Mouse (Mus musculus): ENCODE data around the gene Cfap73.

The Cfap73 gene

DNA sequence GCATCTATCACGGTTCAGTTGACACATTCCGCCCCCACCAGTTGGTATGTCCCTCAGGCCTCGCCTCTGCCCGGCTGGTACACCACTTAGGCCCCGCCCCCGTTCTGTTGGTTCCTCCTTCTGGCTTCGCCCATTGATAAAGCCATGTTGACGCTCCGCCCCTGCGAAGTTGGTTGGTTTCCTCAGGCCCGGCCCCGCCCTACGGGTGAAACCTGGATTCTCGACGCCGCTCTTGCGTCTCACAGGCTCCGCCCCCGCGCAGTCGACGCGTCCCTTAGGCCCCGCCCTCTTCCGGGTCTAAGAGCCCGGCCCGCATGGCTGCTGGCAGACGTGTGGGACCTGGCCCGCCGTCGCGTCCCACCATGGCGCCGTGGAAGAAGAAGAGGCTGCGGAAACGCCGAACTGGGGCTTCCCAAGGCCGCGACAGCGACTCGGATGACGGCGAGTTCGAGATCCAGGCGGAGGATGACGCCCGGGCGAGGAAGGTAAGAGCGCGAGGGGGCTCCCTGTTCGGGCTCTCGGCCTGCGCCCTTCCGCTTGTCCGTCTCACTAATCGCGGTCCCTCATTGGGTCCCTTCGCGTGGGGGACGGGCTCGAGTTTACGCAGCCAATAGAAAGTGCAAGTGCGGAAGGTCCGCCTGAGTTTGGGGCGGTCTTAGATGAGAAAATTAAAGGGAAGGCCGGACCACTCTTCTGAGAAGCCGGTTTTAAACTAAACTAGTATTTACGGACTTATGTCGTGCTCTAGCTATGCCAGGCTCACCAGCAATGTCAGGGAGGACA lies 21.0 kb downstream of the Cfap73 start:
- peak; percentile 100 for DNase-seq (ENCODE audit: low spot score)

DNA sequence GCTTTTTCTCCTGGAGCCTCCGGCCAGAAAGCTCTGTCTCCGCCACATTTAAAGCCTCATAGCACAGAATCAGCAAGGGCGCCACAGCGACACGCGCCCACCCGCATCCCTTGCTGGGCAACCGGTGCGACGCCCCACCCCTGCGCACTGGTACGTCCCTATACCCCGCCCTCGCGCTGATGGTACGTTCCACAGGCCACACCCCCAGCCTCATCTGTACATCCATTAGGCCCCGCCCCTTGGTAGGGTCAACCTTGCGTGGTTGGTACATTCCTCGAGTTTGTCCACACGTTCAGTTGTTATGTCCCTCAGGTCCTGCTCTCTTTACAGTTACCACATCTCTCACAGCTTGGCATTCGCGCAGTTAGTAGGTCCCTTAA lies 21.6 kb downstream of the Cfap73 start, which contains the start of the genes Rita1 and Ddx54:
Gene Rita1 (minus strand): TSS at position 148 of the 380 bp plus-strand sequence.
Gene Ddx54 (plus strand): TSS at position 298 of the 380 bp plus-strand sequence.
- peak; percentile 97 for DNase-seq (ENCODE audit: low spot score)

DNA sequence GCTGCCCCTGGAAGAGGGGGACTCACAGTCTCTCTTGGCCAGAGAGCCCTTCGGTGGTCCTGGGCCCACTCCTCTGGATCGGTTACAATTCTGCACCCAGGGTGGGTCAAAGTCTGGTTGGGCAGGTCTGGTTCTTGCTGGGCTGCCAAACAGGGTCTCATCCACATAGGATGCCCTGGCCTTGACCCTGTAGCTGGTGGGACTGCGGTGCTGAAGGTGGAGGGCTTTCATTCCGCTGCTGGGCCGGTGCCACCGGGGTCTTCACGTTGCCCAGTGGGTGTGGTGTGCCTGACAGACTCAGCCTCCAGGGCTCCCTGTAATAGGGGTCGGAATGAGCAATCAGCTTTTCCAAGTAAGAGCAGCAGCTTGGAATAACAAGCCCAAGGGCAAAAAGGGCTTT lies 22.6 kb downstream of the Cfap73 start:
- no peak for DNase-seq (ENCODE audit: low spot score)

DNA sequence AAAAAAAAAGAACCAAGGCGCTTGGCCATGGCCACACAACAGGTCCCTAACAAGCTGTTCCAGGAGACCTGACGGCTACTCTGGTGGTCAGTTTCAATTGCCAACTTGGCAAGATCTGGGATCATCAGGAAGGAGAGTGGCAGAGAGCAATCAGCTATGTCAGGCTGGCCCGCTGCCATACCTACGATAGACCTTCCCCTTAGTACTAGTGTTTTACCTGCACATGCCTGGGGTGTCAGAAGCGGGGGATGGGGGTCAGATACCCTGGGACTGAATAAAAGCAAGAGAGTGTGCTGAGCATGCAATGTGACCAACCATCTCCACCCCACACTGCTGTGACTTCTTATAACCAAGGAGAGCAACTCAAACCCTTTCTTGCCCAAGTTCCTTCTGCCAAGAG lies 23.1 kb downstream of the Cfap73 start:
- DNase-seq (ENCODE audit: low spot score), result no peak

DNA sequence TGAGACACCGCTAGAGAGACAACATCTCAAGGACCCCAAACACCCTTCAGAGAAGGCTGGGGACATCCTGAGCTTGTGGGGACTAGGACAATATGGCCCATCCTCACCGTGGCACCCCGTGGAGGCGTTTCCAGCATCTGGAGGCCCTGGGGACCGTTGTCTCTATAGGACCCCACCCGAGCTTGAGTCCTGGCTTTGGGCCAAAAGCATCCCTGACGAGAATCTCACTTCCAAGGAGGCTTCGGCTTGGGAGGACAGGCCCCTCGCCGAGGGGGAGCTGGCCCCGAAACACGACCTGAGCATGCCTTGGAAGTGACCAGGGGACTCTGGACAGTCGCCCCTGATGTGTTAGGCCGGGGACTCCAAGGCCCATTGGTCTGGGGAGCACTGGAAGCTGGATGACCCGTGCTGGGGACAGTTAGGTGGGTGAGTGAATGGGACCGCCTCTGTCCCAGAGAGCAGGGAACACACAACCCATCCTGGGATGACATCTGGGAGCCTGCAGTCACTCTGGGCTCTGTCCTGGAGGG lies 24.7 kb downstream of the Cfap73 start:
- no peak for DNase-seq (ENCODE audit: low spot score)

DNA sequence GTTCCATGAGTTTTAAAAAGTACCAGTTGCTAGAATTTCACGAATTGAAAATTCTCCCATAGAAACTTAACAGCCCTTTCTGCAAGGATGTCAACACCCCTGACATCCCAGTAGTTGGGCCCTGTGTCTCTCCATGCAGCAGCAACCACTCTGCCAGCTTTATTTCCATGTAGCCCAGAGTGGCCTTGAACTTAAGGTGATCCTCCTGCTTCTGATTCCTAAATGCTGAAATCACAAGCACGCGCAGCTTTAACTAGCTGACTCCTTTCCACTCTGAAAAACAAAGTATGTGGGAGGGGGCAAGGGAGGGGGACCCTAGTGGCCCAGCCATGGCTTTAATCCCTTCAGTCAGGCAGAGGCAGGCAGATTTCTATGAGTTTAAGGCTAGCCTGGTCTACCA lies 26.7 kb downstream of the Cfap73 start:
- DNase-seq (ENCODE audit: low spot score), result no peak

DNA sequence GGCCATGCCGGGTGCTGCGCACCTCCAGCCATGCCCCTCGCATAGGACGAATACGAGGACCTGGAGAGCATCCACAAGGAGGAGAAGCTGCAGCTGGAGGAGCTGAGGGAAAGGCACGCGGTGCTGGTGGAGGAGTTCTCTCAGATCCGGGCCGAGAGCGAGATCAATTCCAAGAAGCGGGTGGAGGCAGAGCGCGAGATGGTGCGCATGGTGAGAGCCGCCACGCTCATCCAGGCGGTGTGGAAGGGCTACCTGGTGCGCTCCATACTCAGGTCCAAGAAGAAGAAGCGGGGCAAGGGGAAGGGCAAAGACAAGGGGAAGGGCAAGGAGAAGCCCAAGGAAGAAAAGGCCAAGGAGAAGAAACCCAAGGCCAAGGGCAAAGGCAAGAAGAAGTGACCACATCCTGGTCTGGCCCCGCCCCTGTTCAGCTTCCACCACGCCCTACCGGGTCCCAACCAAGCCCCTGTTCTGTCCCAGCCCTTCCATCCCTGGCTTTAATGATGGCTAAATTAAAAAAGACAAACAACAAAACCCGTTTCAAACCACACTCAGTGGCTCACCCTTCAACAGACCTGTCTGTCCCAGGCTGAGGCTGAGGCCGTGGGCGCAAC lies 27.3 kb downstream of the Cfap73 start:
- DNase-seq (ENCODE audit: low spot score), result no peak

DNA sequence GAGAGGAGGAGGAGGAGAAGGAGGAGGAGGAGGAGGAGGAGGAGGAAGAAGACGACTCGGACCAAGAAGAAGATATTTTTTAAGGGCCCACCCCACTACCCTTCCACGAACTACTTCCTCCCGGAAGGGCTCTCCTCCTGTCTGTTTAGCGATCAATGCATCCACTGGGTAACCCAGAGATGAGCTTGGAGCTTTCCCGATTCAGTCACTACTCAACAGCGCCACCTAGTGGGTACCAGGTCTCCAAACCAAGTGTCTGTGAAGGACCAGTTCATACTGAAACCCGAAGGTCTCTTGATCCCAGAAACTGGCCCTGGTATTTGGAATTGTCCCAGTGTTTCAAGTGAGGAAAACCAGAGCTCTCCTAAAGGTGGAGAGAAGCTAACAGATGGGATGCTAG lies 28.3 kb downstream of the Cfap73 start:
- peak; percentile 89 for DNase-seq (ENCODE audit: low spot score)

DNA sequence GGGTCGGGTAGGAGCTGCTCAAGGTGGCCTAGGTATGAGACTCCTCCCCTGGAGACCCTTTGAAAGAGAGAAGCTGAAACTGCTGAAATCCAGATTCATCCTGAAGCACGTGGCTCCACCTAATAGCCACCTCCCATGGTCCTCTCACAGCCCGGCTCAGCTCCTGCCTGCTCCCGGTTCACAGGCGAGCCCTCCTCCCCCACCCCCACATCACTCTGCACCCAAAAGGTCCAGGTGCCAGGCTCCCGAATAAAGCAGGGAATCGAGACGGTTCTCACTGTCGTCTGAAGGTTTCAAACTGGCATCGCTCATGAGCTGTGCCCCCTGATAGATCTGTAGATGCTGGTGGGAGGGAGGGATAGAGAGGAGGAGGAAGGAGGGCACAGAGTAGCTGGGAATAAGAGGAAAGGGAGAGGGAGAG lies 28.8 kb downstream of the Cfap73 start:
- DNase-seq (ENCODE audit: low spot score), result no peak

DNA sequence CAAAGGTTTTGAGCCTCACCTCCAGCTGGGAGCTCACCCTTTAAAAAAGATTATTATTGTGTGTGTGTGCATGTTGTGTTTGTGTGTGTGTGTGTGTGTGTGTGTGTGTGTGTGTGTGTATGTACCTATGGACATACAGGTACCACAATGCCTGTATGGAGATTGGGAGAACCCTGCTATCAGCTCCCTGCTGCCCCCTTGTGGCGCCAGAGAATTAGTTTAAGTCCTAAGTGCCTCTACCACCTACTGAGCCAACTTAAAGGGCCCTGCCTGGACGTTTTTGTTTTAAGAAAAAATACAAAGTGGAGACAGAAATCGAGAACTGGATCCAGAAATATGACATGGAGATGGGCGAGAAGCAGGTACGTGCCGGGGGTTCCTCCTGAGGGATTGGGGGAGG lies 29.2 kb downstream of the Cfap73 start:
- DNase-seq (ENCODE audit: low spot score), result peak; percentile 81

DNA sequence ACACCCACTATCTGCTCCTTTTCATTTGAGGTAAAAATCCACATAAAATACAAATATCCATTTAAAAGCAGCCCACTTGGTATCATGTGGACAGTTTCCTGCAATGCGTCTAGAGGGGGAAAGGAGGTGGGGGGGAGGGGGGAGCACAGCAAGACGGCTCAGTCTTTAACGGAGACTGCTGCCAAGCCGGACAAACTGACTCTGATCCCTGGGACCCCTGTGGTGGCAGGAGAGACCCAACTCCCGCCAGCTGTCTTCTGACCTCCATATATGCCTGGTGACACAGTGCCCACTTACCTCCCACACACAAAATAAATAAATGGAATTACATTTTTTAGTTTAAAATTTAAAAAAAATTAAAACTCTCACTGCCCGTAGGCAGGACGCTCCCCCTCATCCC lies 30.5 kb downstream of the Cfap73 start:
- DNase-seq (ENCODE audit: low spot score), result no peak

DNA sequence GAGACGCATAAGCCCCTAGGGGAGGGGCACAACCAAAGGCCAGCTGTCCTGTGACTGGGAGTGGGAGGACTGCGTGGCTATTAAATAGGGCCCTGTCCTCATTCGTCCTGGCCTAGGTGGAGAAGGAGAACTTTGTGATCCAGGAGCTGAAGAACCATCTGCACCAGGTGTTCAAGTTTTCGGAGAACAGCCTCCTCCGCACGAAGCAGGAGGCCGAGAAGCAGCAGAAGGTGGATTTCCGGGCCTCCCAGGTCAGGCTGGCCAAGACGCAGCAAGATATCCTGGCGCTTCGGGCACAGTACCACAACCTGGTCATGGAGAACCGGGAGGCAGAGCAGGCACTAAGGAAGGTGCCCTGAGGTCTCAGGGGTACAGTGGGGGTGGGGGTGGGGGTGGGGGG lies 31.8 kb downstream of the Cfap73 start:
- no peak for DNase-seq (ENCODE audit: low spot score)

DNA sequence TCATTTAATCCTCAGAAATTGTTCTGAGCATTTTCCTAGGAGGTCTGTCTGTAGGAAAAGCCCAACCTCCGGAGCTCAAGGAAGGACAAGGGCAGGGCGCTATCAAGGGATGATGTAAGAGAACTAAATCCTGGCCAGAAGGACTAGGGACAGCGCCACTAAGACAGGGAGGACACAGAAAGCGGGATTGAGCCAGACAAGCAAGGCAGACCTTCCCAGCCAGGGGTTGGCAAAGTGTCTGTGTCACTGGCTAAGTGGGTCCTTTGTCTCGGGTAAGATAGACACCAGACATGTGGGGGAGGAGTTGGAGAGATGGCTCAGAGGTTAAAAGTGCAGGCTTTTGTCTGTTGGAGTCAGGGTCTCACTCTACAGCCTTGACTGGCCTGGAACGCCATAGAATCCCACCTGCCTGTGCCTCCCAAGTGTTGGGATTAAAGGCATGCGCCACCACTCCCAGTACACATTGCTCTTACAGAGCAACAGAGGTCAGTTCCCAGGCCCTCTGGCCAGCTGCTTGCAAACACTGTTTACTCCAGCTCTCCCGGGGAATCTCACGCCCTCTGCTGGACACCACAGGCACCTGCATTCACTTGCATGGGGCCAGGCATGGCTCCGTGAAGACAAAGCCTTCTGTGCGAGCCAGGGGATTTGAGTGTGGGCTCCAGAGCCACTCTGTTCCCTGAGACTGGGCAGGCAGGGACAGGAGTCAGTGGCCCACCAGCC lies 32.9 kb downstream of the Cfap73 start:
- DNase-seq (ENCODE audit: low spot score), result no peak

DNA sequence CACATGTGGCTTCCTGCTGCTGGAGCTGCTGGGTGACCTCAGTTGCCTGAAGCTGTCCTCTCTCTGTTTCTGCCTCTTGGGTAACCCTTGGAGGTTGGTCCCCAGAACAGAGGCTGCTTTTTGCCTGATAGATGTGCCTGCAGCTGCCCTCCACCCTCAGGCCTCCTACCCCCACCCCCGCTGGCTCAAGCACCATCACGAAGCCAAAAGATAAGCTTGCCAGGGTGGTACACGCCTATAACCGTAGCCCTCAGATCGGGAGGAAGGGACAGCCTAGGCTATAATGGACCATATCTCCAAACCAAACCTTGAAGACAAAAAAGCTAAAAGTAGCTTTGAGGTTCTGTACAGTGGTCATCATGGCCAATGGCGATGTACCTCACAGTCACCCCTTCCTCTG lies 34.4 kb downstream of the Cfap73 start:
- DNase-seq (ENCODE audit: low spot score), result no peak

DNA sequence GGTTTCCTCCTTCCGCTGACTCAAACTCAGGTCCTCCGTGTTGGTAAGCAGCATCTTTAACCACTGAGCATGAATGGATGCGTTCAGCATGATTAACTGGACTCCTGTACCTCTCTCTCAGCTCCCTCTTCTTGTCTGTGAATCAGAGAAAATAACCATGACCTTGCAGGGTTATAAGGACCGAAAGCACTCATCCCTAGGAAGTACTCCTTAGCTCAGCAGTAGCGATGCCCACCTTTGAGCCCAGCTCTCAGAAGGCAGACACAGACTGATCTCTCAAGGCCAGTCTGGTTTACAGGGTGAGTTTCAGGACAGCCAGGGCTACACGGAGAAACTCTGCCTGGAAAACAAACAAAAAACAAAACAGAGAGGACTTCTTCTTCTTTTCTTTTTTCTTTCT lies 39.5 kb downstream of the Cfap73 start:
- no peak for DNase-seq (ENCODE audit: low spot score)

DNA sequence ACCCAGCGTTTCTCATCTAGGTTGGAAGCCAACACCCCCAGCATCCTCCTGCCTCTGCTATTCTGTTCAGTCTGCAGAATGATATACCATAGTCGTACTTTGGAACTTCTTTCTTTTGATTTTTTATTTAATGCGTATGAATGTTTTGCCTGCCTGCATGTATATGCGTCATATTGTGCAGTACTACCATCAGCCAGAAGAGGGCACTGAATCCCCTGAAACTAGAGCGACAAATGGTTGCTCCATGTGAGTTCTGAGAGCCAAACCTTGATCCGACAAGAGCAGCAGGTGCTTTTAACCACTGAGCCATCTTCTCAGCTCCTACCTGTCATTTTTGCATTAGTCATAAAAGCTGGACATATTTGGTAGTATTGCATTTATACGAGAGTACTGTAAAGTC lies 41.9 kb downstream of the Cfap73 start:
- DNase-seq (ENCODE audit: low spot score), result no peak

DNA sequence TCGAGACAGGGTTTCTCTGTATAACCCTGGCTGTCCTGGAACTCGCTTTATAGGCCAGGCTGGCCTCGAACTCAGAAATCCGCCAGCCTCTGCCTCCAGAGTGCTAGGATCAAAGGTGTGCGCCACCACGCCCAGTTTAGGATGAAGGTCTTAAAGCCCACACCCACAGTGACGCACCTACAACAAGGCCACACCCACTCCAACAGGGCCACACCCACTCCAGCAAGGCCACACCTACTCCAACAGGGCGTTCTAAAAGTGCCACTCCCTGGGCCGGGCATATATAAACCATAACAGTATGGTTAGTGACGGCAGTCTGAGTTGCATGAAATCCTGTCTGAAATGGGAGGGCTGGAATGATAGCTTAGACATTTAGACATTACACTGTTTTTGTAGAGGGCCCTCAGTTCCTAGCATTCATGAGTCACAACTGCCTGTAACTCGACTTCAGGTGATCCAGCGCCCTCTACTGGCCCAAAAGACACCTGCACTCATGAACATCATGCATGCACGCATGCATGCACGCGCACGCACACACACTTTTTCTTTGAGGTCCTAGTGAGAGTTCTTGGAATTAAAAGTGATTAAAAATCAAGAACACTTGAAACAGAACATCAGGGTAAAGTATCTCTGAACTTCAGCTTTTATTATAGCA lies 43.6 kb downstream of the Cfap73 start:
- no peak for DNase-seq (ENCODE audit: low spot score)

DNA sequence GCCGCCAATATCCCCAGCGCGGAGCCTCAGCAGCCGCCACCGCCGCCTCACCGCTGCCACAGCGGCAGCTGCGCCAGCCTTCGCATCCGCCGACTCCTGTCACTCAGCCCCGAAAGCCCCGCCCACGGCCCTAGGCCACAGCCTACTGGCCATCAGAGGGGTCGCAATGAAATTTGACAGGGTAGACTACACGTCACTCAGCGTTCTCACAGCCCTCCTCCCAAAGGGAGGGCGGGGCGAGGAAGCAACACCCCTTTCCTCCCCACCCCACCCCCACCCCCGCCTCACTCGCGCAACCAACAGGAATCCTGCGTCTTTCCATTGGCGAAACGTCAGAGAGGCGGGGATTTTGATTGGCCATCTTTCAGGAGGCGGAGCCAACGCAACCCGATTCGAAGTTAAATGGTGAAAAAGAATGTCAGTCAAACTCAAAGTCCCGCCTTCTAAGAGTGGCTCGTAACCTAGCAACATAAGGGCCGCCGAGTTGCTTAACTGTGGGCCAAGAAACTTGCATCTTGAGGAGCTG lies 45.4 kb downstream of the Cfap73 start, which contains the start of the genes Tpcn1 and Iqcd:
Gene Tpcn1 (minus strand): TSS at position 105 of the 526 bp plus-strand sequence.
Gene Iqcd (plus strand): TSS at position 448 of the 526 bp plus-strand sequence.
- peak; percentile 99 for DNase-seq (ENCODE audit: low spot score)

DNA sequence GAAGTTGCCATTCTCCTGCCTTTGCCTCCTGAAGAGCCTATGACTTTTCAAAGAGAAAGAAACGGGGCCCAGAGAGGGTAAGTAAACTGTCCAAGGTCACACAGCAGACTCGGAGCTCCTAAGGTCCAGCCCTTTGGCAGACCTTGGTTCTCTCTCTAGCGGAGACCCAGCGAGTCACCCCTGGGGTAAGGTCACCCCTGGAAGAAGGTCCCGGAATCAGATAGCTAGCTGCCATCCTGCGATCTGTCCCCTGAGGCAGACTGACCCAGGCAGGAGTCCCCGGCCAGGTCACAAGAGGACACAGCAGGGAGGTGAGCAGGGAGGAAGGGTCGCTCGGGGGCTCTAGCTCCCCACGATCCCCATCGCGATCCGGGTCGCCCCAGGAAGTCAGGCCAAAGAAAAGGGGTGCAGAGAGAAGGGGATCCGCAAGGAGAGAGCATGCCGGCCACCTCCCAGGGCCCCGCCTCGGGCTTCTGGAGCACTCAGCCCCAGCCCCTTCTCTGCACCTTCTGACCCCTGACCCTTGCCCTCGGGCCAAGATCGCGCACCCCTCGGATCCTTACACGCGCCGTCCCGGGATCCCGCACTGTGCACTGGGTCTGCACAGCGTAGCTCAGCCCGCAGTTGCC lies 46.0 kb downstream of the Cfap73 start:
- DNase-seq (ENCODE audit: low spot score), result no peak

DNA sequence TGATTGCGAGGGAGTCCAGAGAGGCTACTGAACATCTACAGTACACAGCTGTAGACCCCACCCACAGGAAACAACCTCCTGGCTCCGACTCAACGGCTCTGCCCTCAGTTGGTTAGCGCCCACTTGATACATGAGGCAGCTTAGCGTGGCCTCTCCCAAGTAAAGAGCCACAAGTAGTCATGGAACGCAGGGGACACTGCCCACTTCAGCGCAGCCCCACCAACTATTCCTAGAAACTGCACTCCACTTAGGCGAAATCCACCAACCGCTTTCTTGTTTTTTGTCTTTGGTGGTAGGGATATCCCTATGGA lies 46.5 kb downstream of the Cfap73 start:
- peak; percentile 65 for DNase-seq (ENCODE audit: low spot score)

Measured in lung, postnatal 25 days (tissue).